Mouse (Mus musculus): ENCODE data around the gene Rbmx. TPM values are rescaled to one million over a fixed set of nuclear protein-coding genes. Genes with fewer than 3 reads are reported as not detected.

The Rbmx gene
- 196 and 204 TPM in 2 replicates for total RNA-seq (2014; rRNA removed)
- polyA plus RNA-seq (2015; fragmentation: Nextera tagmentation; extraction: Ambion mirVana): 146 and 154 TPM in 2 replicates

- WGBS: 25% methylated on average over 50 of the region's 50 CpGs
- no peak for TF ChIP-seq CTCF (IDR thresholded peaks at IDR 0.05; ENCODE audit: low read depth)
These were observed at the start of gene Rbmx for GRCm38 (mm10) chrX:57392367-57393246. Rbmx (minus strand) TSS chrX:57393036.

DNA sequence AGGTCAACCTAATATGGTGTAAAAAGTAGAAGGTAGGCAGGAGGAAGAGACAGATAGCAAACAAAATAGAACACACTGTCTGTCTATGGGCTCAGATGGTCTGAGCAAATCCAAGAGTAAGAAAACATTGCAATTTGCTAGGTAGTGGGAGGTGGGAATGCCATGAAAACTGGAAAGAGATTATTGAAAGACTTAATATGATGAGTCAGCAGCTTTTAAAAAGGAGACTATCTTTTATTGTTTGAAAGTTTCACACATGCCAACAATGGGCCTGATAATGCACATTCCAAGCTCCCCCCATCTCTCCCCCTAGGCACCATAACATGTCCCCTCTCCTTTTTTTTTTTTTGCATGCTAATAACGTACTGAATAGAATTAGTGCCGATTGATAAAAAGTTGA, 41.1 kb upstream of the Rbmx start:
- no peak for ATAC-seq
- 85% methylated on average over 2 of the region's 2 CpGs for WGBS
- Histone ChIP-seq H3K4me2 (ENCODE audit: low read depth) (no peak overlapping the region), H3K4me1 (ENCODE audit: insufficient read depth) (no peaks in the 10 kb centered on the region), H3K9me3 (ENCODE audit: low read length) (no peaks in the 10 kb centered on the region), H3K4me3 (ENCODE audit: low read depth, low read length) (no peak overlapping the region), H3K9ac (no peak overlapping the region), H3K27me3 (ENCODE audit: insufficient read depth, low read length) (no peaks in the 10 kb centered on the region), H3K27ac (ENCODE audit: low read depth, low read length) (no peak overlapping the region), H3K36me3 (ENCODE audit: insufficient read depth) (no peaks in the 10 kb centered on the region)
- DNase-seq: no peak
- TF ChIP-seq CTCF (IDR thresholded peaks at IDR 0.05; ENCODE audit: low read depth): no peak

More at GRCm38 (mm10) chrX:57392367-57393246, at the start of gene Rbmx:
- Histone ChIP-seq H3K27ac (ENCODE audit: low read depth, low read length) (peak within 1 kb of the TSS; percentile 98), H3K36me3 (ENCODE audit: insufficient read depth) (peaks cover 8% of the 10 kb centered on the region; the same call in 1 of the 2 replicates), H3K27me3 (ENCODE audit: insufficient read depth, low read length) (no peaks in the 10 kb centered on the region), H3K4me1 (ENCODE audit: insufficient read depth) (no peaks in the 10 kb centered on the region), H3K9ac (peak within 1 kb of the TSS; percentile 81), H3K4me3 (ENCODE audit: low read depth, low read length) (peak within 1 kb of the TSS; percentile 58), H3K4me2 (ENCODE audit: low read depth) (peak within 1 kb of the TSS; percentile 44), H3K9me3 (ENCODE audit: low read length) (no peaks in the 10 kb centered on the region)
- DNase-seq: peak; percentile 93
- ATAC-seq: peak; percentile 98

DNA sequence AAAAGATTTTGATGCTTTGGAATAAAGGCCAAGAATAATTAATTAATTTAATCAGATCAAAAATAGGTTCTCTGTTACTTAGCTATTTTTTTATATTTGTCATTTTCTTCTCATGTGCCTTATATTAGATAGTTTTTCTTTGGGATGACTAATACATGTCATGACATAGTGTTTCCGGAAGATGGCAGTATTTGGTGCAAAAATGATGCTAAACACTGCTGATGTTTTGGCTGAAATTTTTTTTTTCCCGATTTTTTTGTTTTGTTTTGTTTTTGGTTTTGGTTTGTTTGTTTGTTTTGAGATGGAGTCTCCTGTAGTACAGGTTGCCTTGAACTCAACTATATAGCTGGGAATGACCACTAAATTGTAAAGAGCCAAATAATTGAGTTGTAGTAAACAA, 38.8 kb upstream of the Rbmx start:
- DNase-seq: peak; percentile 32
- 9% methylated on average over 2 of the region's 2 CpGs for WGBS
- no peaks in the 10 kb centered on the region for H3K4me1 ChIP-seq (ENCODE audit: insufficient read depth)

DNA sequence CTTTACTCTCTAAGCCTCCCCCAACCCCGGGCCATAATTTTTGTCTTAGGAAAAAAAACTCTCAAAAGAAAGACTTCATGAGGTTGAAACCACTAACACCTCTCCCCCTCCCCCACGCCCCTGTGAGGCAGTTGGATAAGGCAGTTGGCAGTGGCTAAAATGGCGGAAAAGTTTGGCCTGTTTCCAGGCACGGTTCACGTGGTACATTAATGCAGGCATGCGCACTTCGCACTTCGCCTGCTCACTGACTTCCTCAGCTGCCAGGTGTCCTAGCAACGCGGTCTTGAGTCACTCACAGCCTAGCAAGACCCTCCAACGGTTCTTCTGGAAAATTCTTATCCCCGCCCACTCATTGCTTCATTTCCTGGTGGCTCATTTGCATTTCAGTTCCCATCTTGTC, 15.9 kb upstream of the Rbmx start, which contains the start of gene Gm364:
Gene Gm364 (plus strand): TSS at position 386 of the 400 bp plus-strand sequence.
- Histone ChIP-seq H3K9me3 (ENCODE audit: low read length) (no peaks in the 10 kb centered on the region), H3K4me2 (ENCODE audit: low read depth) (no peak within 1 kb of the TSS), H3K36me3 (ENCODE audit: insufficient read depth) (no peaks in the 10 kb centered on the region), H3K4me1 (ENCODE audit: insufficient read depth) (no peaks in the 10 kb centered on the region), H3K27ac (ENCODE audit: low read depth, low read length) (no peak within 1 kb of the TSS), H3K9ac (no peak within 1 kb of the TSS), H3K27me3 (ENCODE audit: insufficient read depth, low read length) (no peaks in the 10 kb centered on the region), H3K4me3 (ENCODE audit: low read depth, low read length) (no peak within 1 kb of the TSS)
- ATAC-seq: no peak
- DNase-seq: no peak
- 82% methylated on average over 12 of the region's 12 CpGs for WGBS
- no peak for TF ChIP-seq CTCF (IDR thresholded peaks at IDR 0.05; ENCODE audit: low read depth)

More for the DNA sequence above, 38.8 kb upstream of the Rbmx start:
- H3K9me3 ChIP-seq (ENCODE audit: low read length): no peaks in the 10 kb centered on the region
- H3K27ac ChIP-seq (ENCODE audit: low read depth, low read length): no peak overlapping the region
- H3K9ac ChIP-seq: no peak overlapping the region
- H3K4me3 ChIP-seq (ENCODE audit: low read depth, low read length): no peak overlapping the region
- H3K4me2 ChIP-seq (ENCODE audit: low read depth): no peak overlapping the region
- no peaks in the 10 kb centered on the region for H3K27me3 ChIP-seq (ENCODE audit: insufficient read depth, low read length)
- no peaks in the 10 kb centered on the region for H3K36me3 ChIP-seq (ENCODE audit: insufficient read depth)
- ATAC-seq: no peak
- TF ChIP-seq CTCF (IDR thresholded peaks at IDR 0.05; ENCODE audit: low read depth): peak; percentile 59

DNA sequence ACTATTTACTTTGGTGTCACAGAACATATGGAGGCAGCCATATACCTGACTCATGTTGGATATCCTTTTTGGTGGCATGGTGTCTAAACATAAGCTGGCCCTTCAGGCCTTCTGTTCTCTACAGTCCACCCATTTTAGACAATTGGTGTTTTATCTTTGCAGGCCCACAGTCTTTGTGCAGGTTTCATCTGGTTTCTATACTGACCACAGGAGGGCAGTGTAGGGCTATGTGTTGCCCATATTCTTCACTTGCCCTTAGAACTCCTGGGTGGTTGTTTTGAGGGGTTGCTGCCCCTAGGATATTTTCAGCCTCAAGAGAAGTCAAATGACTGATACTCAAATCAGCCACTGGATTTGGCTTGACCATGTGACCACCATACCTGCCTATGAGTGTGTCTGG, 10.8 kb upstream of the Rbmx start:
- no peak overlapping the region for H3K4me2 ChIP-seq (ENCODE audit: low read depth)
- no peaks in the 10 kb centered on the region for H3K9me3 ChIP-seq (ENCODE audit: low read length)
- H3K27ac ChIP-seq (ENCODE audit: low read depth, low read length): no peak overlapping the region
- no peaks in the 10 kb centered on the region for H3K27me3 ChIP-seq (ENCODE audit: insufficient read depth, low read length)
- DNase-seq (no peak), ATAC-seq (no peak)
- no peak overlapping the region for H3K4me3 ChIP-seq (ENCODE audit: low read depth, low read length)
- no peaks in the 10 kb centered on the region for H3K4me1 ChIP-seq (ENCODE audit: insufficient read depth)
- TF ChIP-seq CTCF (IDR thresholded peaks at IDR 0.05; ENCODE audit: low read depth): peak; percentile 48
- no peaks in the 10 kb centered on the region for H3K36me3 ChIP-seq (ENCODE audit: insufficient read depth)
- H3K9ac ChIP-seq: no peak overlapping the region

GRCm38 (mm10) chrX:57401388-57401787, 8.6 kb upstream of the Rbmx start:
- Histone ChIP-seq H3K27me3 (ENCODE audit: insufficient read depth, low read length) (no peaks in the 10 kb centered on the region), H3K4me3 (ENCODE audit: low read depth, low read length) (no peak overlapping the region), H3K36me3 (ENCODE audit: insufficient read depth) (no peaks in the 10 kb centered on the region), H3K4me1 (ENCODE audit: insufficient read depth) (no peaks in the 10 kb centered on the region), H3K27ac (ENCODE audit: low read depth, low read length) (no peak overlapping the region), H3K9me3 (ENCODE audit: low read length) (no peaks in the 10 kb centered on the region), H3K9ac (no peak overlapping the region), H3K4me2 (ENCODE audit: low read depth) (no peak overlapping the region)
- WGBS: 82% methylated on average over 1 of the region's 1 CpGs
- no peak for DNase-seq
- ATAC-seq: no peak
- no peak for TF ChIP-seq CTCF (IDR thresholded peaks at IDR 0.05; ENCODE audit: low read depth)

- no peak for DNase-seq
- no peak for TF ChIP-seq CTCF (IDR thresholded peaks at IDR 0.05; ENCODE audit: low read depth)
- peak overlapping the region; percentile 45; the same call in 1 of the 2 replicates for H3K27ac ChIP-seq (ENCODE audit: low read depth, low read length)
- peak overlapping the region; percentile 58 for H3K4me3 ChIP-seq (ENCODE audit: low read depth, low read length)
- peaks cover 8% of the 10 kb centered on the region; the same call in 1 of the 2 replicates for H3K36me3 ChIP-seq (ENCODE audit: insufficient read depth)
- ATAC-seq: peak; percentile 12; the same call in 1 of the 2 replicates
- H3K9me3 ChIP-seq (ENCODE audit: low read length): no peaks in the 10 kb centered on the region
- H3K9ac ChIP-seq: peak overlapping the region; percentile 41
- H3K27me3 ChIP-seq (ENCODE audit: insufficient read depth, low read length): no peaks in the 10 kb centered on the region
- H3K4me1 ChIP-seq (ENCODE audit: insufficient read depth): no peaks in the 10 kb centered on the region
- peak overlapping the region; percentile 43 for H3K4me2 ChIP-seq (ENCODE audit: low read depth)
- WGBS: 39% methylated on average over 7 of the region's 7 CpGs
These were observed 576 bp upstream of the Rbmx start for GRCm38 (mm10) chrX:57393412-57393811.
